Mouse (Mus musculus): ENCODE data around the gene D930007J09Rik.

The D930007J09Rik gene

DNA sequence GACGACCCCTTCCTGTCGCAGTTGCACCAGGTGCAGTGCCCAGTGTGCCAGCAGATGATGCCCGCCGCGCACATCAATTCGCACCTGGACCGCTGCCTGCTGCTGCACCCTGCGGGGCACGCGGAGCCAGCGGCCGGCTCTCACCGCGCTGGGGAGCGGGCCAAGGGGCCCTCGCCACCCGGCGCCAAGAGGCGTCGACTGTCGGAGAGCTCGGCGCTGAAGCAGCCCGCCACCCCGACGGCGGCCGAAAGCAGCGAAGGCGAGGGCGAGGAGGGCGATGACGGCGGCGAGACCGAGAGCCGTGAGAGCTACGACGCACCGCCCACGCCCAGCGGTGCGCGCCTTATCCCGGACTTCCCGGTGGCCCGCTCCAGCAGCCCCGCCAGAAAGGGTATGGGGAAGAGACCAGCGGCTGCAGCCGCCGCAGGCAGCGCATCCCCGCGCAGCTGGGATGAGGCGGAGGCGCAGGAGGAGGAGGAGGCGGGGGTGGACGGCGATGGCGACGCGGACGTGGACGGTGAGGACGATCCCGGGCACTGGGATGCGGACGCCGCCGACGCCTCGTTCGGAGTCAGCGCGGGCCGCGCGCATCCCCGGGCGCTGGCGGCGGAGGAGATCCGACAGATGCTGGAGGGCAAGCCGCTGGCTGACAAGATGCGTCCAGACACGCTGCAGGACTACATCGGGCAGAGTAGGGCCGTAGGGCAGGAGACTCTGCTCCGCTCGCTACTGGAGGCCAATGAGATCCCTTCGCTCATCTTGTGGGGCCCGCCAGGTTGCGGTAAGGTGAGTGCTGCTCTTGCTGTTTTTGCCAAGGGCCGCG lies at the start of gene D930007J09Rik:
Gene D930007J09Rik, minus strand, starts transcription at position 591 of the 823 bp plus-strand sequence.
- DNase-seq (ENCODE audit: low read depth, low spot score) = peak; percentile 39

DNA sequence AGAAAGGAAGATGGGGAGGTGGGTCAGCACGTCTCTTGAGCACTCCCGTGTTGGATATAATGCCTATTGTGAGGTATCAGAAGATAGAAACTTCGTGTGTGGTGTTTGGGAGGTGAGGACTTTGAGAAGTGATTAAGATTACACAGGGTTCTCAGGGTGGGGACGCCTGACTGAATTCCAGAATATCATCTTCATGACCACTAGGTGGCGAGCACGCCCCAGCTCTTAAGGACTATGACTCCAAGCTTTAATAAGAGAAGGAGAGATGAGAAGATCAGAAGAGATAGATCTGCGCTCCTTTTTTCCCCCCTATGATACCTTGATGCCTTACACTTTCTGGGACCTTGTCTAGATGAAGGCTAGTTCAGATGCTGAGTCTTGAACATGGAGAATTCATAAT lies 49.3 kb upstream of the D930007J09Rik start:
- peak; percentile 82 for DNase-seq (ENCODE audit: low read depth, low spot score)

- peak; percentile 73 for DNase-seq (ENCODE audit: low read depth, low spot score)
These were observed 48.2 kb upstream of the D930007J09Rik start, which contains the start of gene Serpinb1a for GRCm38 (mm10) chr13:32850668-32851404. TSS of gene Serpinb1a (minus strand) at chr13:32851185.

GRCm38 (mm10) chr13:32850156-32850555 lies 47.5 kb upstream of the D930007J09Rik start:
- DNase-seq (ENCODE audit: low read depth, low spot score) = no peak

GRCm38 (mm10) chr13:32849531-32850123 lies 47.0 kb upstream of the D930007J09Rik start:
- DNase-seq (ENCODE audit: low read depth, low spot score) = no peak

- DNase-seq (ENCODE audit: low read depth, low spot score) = no peak
These were observed 46.4 kb upstream of the D930007J09Rik start for GRCm38 (mm10) chr13:32849092-32849491.

- DNase-seq (ENCODE audit: low read depth, low spot score) = peak; percentile 86
These were observed 43.6 kb upstream of the D930007J09Rik start for GRCm38 (mm10) chr13:32846221-32846620.

GRCm38 (mm10) chr13:32841349-32841748 lies 38.7 kb upstream of the D930007J09Rik start:
- no peak for DNase-seq (ENCODE audit: low read depth, low spot score)

DNA sequence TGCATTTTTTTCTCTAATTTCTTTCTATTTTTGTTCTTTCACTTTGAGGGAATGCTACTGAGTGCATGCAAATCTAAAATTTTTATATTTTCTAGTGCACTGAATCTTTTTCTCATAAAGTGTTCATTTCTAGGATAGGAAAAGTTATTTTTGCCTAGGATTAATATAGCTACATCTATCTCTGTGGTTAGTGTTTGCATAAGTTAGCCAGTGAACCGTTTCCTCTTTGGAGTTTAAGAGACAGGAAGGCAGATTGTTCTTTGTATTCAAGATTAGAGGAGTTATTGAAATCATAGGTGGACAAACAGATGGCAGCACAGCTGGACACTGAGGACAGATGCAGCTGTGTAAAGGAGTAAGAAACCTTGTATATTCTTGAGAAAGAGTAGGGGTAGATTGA lies 36.7 kb upstream of the D930007J09Rik start:
- DNase-seq (ENCODE audit: low read depth, low spot score) = no peak

DNA sequence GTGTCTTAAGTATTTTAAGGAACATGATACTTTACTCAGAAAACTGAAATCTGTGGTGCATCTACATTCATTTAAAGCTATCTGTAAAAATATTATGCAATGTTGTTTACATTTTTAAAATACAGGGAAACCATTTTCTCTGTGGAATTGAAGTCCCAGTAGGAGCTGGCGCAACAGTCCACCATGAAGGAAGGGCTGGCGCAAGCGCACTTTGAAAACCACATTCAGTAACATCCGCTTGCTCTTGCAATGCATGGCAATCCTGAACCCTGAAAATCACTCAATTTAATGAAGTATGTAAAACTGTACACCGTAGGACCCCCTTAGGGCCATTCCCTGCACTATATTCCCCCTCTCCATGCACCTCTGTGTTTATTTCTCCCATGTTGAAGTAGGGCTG lies 31.9 kb upstream of the D930007J09Rik start:
- DNase-seq (ENCODE audit: low read depth, low spot score) = no peak

- DNase-seq (ENCODE audit: low read depth, low spot score) = no peak
These were observed 30.6 kb upstream of the D930007J09Rik start for GRCm38 (mm10) chr13:32833237-32833636.

DNA sequence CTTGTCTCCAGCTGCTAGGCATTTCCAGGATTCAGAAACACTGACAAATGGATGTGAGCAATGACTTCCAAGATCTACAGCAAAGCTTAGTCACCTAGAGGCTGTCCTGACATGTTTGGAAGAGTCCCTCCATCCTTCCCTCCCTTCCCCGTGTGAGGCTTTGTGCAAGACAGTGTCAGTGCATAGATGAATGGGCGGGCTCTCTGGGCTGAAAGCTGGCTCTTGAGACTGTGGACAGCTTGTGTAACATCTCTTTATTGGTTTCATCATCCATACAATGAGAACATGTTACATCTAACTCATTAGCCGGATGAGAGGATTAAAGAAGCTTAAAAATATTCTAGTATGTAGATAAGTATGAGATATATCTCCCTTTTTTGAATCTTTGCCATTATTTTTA lies 30.1 kb upstream of the D930007J09Rik start:
- no peak for DNase-seq (ENCODE audit: low read depth, low spot score)

- DNase-seq (ENCODE audit: low read depth, low spot score) = no peak
These were observed 29.0 kb upstream of the D930007J09Rik start for GRCm38 (mm10) chr13:32831505-32832273.

GRCm38 (mm10) chr13:32828886-32829285 lies 26.2 kb upstream of the D930007J09Rik start:
- no peak for DNase-seq (ENCODE audit: low read depth, low spot score)

DNA sequence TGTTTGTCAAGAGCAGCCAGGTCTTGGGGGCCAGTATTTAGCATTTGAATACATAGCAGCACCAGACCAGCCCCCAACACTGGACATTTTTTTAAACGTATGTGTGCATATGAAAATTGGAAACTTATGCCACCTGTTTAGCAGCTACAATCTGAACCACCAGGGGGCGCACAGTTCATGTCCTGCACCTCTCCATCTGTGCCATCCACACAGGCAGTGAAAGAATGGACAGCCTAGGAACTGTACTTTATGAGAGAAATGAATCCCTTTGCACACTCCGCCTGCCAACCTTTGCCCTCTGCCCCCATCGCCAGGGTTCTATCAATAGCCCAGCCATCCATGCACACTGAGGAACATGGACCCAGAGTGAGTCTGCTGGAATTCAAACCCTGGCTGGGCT lies 25.3 kb upstream of the D930007J09Rik start:
- peak; percentile 77 for DNase-seq (ENCODE audit: low read depth, low spot score)

- DNase-seq (ENCODE audit: low read depth, low spot score) = peak; percentile 21
These were observed 24.6 kb upstream of the D930007J09Rik start for GRCm38 (mm10) chr13:32827111-32827822.

DNA sequence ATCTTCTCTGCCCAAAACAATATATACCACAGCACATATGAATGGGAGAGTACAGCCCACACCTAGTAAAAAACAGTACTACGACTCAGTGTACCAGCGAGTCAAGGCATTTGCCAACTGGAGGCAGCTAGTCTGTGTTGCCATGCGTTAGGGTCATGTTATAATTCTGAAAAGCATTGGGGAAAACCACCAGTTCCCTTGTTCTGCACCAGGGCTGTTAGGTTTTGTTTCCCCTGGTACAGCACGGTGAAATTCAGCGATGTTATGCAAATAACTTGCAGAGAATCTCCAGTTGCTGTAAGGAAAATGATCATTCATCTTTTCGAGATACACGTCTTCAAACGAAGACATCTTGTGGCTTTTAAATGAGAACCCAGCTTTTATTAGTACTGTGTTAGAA lies 22.9 kb upstream of the D930007J09Rik start:
- no peak for DNase-seq (ENCODE audit: low read depth, low spot score)

GRCm38 (mm10) chr13:32824377-32825330 lies 22.0 kb upstream of the D930007J09Rik start:
- DNase-seq (ENCODE audit: low read depth, low spot score) = no peak

DNA sequence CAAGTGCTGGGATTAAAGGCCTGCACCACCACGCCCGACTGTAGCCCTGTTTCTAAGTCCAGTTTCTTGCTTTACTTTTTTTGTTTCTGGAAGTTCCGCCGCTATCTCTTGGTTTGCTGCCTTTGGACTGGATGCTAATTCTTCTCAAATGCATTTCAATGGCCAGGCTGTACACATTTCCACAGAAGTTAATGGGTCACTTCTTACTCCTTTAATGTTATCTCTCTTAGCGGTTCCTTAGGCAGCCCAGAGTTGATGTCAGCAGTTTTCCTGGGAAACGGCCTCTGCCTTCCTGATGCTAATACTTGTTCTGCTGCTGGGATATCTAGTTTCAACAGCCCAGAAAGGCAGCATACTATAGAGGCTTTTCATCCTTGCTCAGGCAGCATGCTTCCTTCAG lies 20.5 kb upstream of the D930007J09Rik start:
- DNase-seq (ENCODE audit: low read depth, low spot score) = no peak

GRCm38 (mm10) chr13:32821671-32822070 lies 19.0 kb upstream of the D930007J09Rik start:
- DNase-seq (ENCODE audit: low read depth, low spot score) = no peak
